Mouse (Mus musculus): Measurements from ENCODE around the gene Itgb3.

GRCm38 (mm10) chr11:104558651-104559403, 49.0 kb upstream of the Itgb3 start:
- TF ChIP-seq CTCF (IDR thresholded peaks at IDR 0.05; ENCODE audit: extremely low read depth, insufficient read depth, insufficient read length, insufficient replicate concordance) (no peak), POLR2A (IDR thresholded peaks at IDR 0.05; ENCODE audit: low read depth, low read length) (no peak)

All from spleen, adult 2 months (tissue).